Comparison of ENCODE assay signal across 8 mouse cellular contexts in the genomic region with DNA sequence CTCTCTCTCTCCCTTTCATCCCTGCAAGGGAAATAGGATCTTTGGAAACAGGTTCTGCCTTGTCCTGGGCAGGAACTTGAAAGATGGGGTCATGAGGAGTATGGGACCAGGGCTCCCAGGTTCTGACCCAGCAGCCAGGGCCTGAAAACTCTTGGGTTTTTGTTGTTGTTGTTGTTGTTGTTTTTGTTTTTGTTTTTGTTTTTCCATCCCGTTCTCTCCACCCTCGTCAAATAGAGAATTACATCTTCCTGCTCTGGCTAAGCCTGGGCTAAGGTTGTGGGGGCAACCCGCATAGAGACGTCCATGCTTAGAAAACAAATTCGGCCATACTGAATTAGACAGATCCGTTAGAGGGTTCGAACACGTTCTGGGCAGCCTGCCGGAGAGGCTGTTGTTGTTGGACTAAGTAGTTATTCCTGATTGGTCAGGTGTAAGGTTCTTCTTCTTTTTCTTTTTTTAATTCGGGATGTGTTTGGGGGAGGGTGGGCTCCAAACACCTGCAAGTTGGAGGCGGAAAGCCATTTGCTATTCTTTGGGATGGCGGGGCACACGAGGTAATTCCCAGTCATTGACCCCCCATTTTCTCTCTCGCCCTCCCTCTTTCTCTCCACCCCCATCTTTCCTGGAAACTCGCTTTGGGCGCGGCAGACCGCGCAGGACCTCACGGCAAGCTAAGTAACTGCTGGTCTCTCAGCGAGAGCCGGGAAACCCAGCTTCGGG. TPM values are rescaled to one million over a fixed set of nuclear protein-coding genes. Genes with fewer than 3 reads are reported as not detected.
DNase-seq lines count a peak whose midpoint lies in the region; ATAC-seq lines count a peak whose summit lies in the region.

No protein-coding gene starts in this region.

- H3K27me3 ChIP-seq in heart, embryonic 16.5 days (ENCODE audit: control insufficient read depth, insufficient read depth, low read length), result peaks cover 71% of the 10 kb centered on the region
- peaks cover 44% of the 10 kb centered on the region for H3K27me3 ChIP-seq in liver, embryonic 11.5 days (replicated peaks; ENCODE audit: control insufficient read depth, insufficient read depth, low read length)

- H3K36me3 ChIP-seq in heart, embryonic 16.5 days (ENCODE audit: control insufficient read depth, insufficient read depth), result no peaks in the 10 kb centered on the region
- H3K36me3 ChIP-seq in liver, embryonic 11.5 days (ENCODE audit: control insufficient read depth, insufficient read depth, low read length), result no peaks in the 10 kb centered on the region

- peak; percentile 53 for DNase-seq in spleen, adult 12 weeks (ENCODE audit: low spot score)
- no peak for DNase-seq in spleen, adult 18-20 months
- DNase-seq in liver, embryonic 11.5 days (ENCODE audit: low spot score), result peak; percentile 62
- peak; percentile 68 to 74 for DNase-seq in spleen, postnatal 10 days (ENCODE audit: low spot score in 2 of 2)
- DNase-seq in thymus, postnatal 10 days (ENCODE audit: low spot score in 2 of 2), result no peak
- DNase-seq in left cerebral cortex, adult 8-10 months (ENCODE audit: low spot score in 2 of 2), result no peak

- no peak for ATAC-seq in heart, embryonic 16.5 days (replicated peaks; ENCODE audit: extremely low read depth, insufficient read depth, low FRiP score)
- peak; percentile 15; the same call in 1 of the 2 replicates for ATAC-seq in liver, embryonic 11.5 days (replicated peaks; ENCODE audit: low FRiP score)
- no peak for ATAC-seq in frontal cortex, adult (ENCODE audit: low TSS enrichment)

- WGBS in heart, embryonic 16.5 days, result 8% methylated on average over 23 of the region's 23 CpGs
- 1% methylated on average over 23 of the region's 23 CpGs for WGBS in liver, embryonic 11.5 days

- H3K27ac ChIP-seq in heart, embryonic 16.5 days (ENCODE audit: low read length), result peak overlapping the region; percentile 80
- H3K27ac ChIP-seq in liver, embryonic 11.5 days (ENCODE audit: low read depth, low read length), result peak overlapping the region; percentile 98

- peak overlapping the region; percentile 56 for H3K4me3 ChIP-seq in heart, embryonic 16.5 days (ENCODE audit: low read length)
- H3K4me3 ChIP-seq in liver, embryonic 11.5 days (ENCODE audit: low read depth, low read length), result peak overlapping the region; percentile 77

- H3K9me3 ChIP-seq in heart, embryonic 16.5 days (replicated peaks; ENCODE audit: control insufficient read depth, low read length), result no peaks in the 10 kb centered on the region
- H3K9me3 ChIP-seq in liver, embryonic 11.5 days (ENCODE audit: control insufficient read depth, low read length), result no peaks in the 10 kb centered on the region

- H3K4me1 ChIP-seq in heart, embryonic 16.5 days (ENCODE audit: control insufficient read depth, insufficient read depth, low read length), result peaks cover 10% of the 10 kb centered on the region
- H3K4me1 ChIP-seq in liver, embryonic 11.5 days (replicated peaks; ENCODE audit: control insufficient read depth, insufficient read depth, low read length), result peaks cover 15% of the 10 kb centered on the region

- peak overlapping the region; percentile 47 for H3K9ac ChIP-seq in heart, embryonic 16.5 days (ENCODE audit: low read length)
- H3K9ac ChIP-seq in liver, embryonic 11.5 days (ENCODE audit: low read depth, low read length), result peak overlapping the region; percentile 98

- peak overlapping the region; percentile 55 for H3K4me2 ChIP-seq in heart, embryonic 16.5 days (ENCODE audit: low read depth, low read length)
- H3K4me2 ChIP-seq in liver, embryonic 11.5 days, result peak overlapping the region; percentile 88

RNA-seq across cellular contexts. Expression of gene Tal1, which starts 2.8 kb away (rescaled TPM):
- polyA plus RNA-seq in heart, embryonic 16.5 days (2015; fragmentation: Nextera tagmentation; extraction: Ambion mirVana), result 0.89 and 1.3 TPM in 2 replicates
- 42.7 and 47.6 TPM in 2 replicates for polyA plus RNA-seq in liver, embryonic 11.5 days (2014; fragmentation: Nextera tagmentation; extraction: Ambion mirVana)
- total RNA-seq in left cerebral cortex, adult 8-10 months (2022), result 1 to 10 TPM; 1.2 to 2.1 (median 1.9) TPM

RNA-seq across cellular contexts. Expression of gene Pdzk1ip1, which starts 29.5 kb away (rescaled TPM):
- polyA plus RNA-seq in heart, embryonic 16.5 days (2015; fragmentation: Nextera tagmentation; extraction: Ambion mirVana), result 1.7 and 4.2 TPM in 2 replicates
- polyA plus RNA-seq in liver, embryonic 11.5 days (2014; fragmentation: Nextera tagmentation; extraction: Ambion mirVana), result 24.2 and 25.8 TPM in 2 replicates
- 1 to 10 TPM in 2 of 4 experiments, under 1 TPM in 1, not detected in 1; 0.63 to 1.2 (median 1.1) TPM for total RNA-seq in left cerebral cortex, adult 8-10 months (2022)

RNA-seq across cellular contexts. Expression of gene Stil, which starts 59.1 kb away (rescaled TPM):
- 7.7 and 8.3 TPM in 2 replicates for polyA plus RNA-seq in heart, embryonic 16.5 days (2015; fragmentation: Nextera tagmentation; extraction: Ambion mirVana)
- 16.2 and 20.4 TPM in 2 replicates for polyA plus RNA-seq in liver, embryonic 11.5 days (2014; fragmentation: Nextera tagmentation; extraction: Ambion mirVana)
- 1 to 10 TPM in 2 of 4 experiments, under 1 TPM in 2; 0.43 to 1.5 (median 0.85) TPM for total RNA-seq in left cerebral cortex, adult 8-10 months (2022)

Comparison
In these comparisons a context has a peak if more than half of its experiments do, and no peak if none do; other contexts are left out.
1. DNase-seq: peak in spleen, adult 12 weeks (single experiment), liver, embryonic 11.5 days (single experiment) and spleen, postnatal 10 days (2 of 2); none in spleen, adult 18-20 months (0 of 2), thymus, postnatal 10 days (0 of 2) and left cerebral cortex, adult 8-10 months (0 of 2).
2. RNA of gene Tal1, which starts 2.8 kb away (polyA plus RNA-seq): 42.7 to 47.6 TPM in liver, embryonic 11.5 days; 0.89 to 1.3 TPM in heart, embryonic 16.5 days; every median in the first group is over 10 times any median in the second.